Mouse (Mus musculus): ENCODE data around the gene Lsmem1. TPM values are rescaled to one million over a fixed set of nuclear protein-coding genes. Genes with fewer than 3 reads are reported as not detected.
A peak's percentile ranks its signal among the peaks of the same experiment; 100 is the strongest.

Lsmem1 gene
- polyA plus RNA-seq, 1 experiment from 2014 or later: 0.08 TPM

DNA sequence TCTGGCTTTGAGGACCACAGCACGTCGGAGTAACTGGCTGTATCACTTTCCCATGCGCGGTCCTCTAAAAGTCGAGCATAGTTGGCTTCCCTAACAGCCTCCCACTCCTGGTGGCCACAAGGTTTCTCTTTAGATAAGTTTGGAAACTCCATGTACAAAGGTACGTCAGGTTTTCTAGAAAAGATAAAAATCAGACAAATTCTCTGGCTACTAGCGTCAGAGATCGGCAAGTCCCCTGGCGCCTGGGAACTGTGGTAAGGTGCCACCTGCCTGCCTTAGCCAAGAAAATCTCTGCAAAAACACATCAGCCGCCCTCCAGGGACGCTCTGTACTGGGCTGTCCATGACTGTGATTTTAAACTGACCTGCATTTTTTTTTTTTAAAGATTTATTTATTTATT is 64.8 kb downstream of the Lsmem1 start:
- Histone ChIP-seq H3K4me2 (replicated peaks; ENCODE audit: low read depth, low read length) (peak overlapping the region; percentile 91; the same call in 1 of the 2 replicates), H3K4me1 (replicated peaks; ENCODE audit: control insufficient read depth, insufficient read depth, low read length) (peaks cover 3% of the 10 kb centered on the region; the same call in 1 of the 2 replicates), H3K9ac (ENCODE audit: low read depth, low read length) (no peak overlapping the region), H3K27ac (ENCODE audit: low read depth, low read length) (no peak overlapping the region), H3K36me3 (ENCODE audit: control insufficient read depth, insufficient read depth, low read length) (no peaks in the 10 kb centered on the region), H3K4me3 (ENCODE audit: low read depth, low read length) (peak overlapping the region; percentile 39; the same call in 1 of the 2 replicates), H3K27me3 (ENCODE audit: control insufficient read depth, insufficient read depth, low read length) (peaks cover 17% of the 10 kb centered on the region), H3K9me3 (ENCODE audit: control insufficient read depth, low read length) (no peaks in the 10 kb centered on the region)
- DNase-seq (ENCODE audit: low spot score) (no peak), ATAC-seq (ENCODE audit: low FRiP score) (no peak)
- 46% methylated on average over 11 of the region's 11 CpGs for WGBS

DNA sequence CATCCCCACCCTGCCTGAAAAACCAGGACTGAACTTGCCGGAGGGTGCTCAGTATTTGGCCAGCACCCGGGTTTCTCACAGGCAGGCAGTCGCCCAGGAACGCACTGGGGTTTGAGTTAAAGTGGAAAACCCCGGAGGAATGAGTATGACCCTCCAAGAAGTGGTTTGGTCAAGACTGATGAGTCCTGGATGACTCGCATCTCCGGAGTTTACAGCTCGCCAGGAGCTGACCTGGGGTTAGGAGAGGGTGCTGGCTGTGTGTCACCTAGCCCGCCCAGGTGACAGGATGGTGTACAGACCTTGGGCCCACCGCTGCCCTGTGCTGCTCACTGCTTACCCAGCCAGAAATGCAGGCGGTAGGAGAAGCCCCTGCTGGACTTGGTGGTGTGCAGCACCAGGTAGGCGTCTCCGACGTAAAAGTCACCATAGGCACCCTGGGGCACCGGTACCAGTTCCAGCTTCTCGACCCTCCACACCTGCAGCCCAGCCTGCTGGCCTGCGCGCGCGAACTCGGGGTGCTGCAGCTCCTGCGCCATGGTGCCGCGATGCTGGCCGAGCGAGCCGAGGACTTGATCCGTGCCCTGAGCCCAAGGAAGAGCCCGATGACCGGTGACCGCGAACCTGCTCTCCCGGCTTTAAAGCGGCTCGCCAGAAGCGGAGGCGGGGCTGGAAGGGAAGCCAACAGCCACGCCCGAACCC is 65.6 kb downstream of the Lsmem1 start, which contains the start of gene Scin:
Gene Scin (minus strand): TSS at position 656 of the 699 bp plus-strand sequence.
- Histone ChIP-seq H3K36me3 (ENCODE audit: control insufficient read depth, insufficient read depth, low read length) (no peaks in the 10 kb centered on the region), H3K4me2 (replicated peaks; ENCODE audit: low read depth, low read length) (peak within 1 kb of the TSS; percentile 91), H3K9ac (ENCODE audit: low read depth, low read length) (peak within 1 kb of the TSS; percentile 27; the same call in 1 of the 2 replicates), H3K27ac (ENCODE audit: low read depth, low read length) (no peak within 1 kb of the TSS), H3K27me3 (ENCODE audit: control insufficient read depth, insufficient read depth, low read length) (peaks cover 17% of the 10 kb centered on the region), H3K4me3 (ENCODE audit: low read depth, low read length) (peak within 1 kb of the TSS; percentile 39), H3K9me3 (ENCODE audit: control insufficient read depth, low read length) (no peaks in the 10 kb centered on the region), H3K4me1 (replicated peaks; ENCODE audit: control insufficient read depth, insufficient read depth, low read length) (peaks cover 3% of the 10 kb centered on the region; the same call in 1 of the 2 replicates)
- peak; percentile 57 for DNase-seq (ENCODE audit: low spot score)
- 2% methylated on average over 39 of the region's 39 CpGs for WGBS
- ATAC-seq (ENCODE audit: low FRiP score): peak; percentile 66

DNA sequence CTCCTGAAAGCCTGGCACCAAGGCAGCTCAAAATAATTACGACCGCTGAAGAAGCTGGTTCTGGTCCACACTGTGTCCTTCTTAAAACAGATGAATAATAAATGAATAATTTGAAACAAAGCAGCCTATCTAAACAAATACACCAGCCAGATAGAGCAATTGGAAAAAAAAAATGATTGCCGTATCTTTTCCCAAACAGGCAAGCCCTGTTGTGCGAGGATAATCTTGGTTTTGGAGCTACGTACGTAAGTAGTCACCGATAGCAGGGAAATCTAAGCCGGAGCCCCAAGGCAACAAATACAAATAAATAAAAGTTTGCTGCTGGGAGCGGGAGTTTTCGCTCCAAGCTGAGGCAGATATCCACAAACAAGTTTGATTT is 66.1 kb downstream of the Lsmem1 start:
- ATAC-seq (ENCODE audit: low FRiP score) (no peak), DNase-seq (ENCODE audit: low spot score) (no peak)
- WGBS: 25% methylated on average over 10 of the region's 10 CpGs
- H3K9me3 ChIP-seq (ENCODE audit: control insufficient read depth, low read length): no peaks in the 10 kb centered on the region
- peak overlapping the region; percentile 39 for H3K4me3 ChIP-seq (ENCODE audit: low read depth, low read length)
- peaks cover 3% of the 10 kb centered on the region; the same call in 1 of the 2 replicates for H3K4me1 ChIP-seq (replicated peaks; ENCODE audit: control insufficient read depth, insufficient read depth, low read length)
- H3K36me3 ChIP-seq (ENCODE audit: control insufficient read depth, insufficient read depth, low read length): no peaks in the 10 kb centered on the region
- H3K9ac ChIP-seq (ENCODE audit: low read depth, low read length): no peak overlapping the region
- peak overlapping the region; percentile 91 for H3K4me2 ChIP-seq (replicated peaks; ENCODE audit: low read depth, low read length)
- peaks cover 17% of the 10 kb centered on the region for H3K27me3 ChIP-seq (ENCODE audit: control insufficient read depth, insufficient read depth, low read length)
- H3K27ac ChIP-seq (ENCODE audit: low read depth, low read length): no peak overlapping the region

MicroRNAs within 50 kb of the gene (microRNA counts, 519-probe panel; counts per million panel counts)
- microRNA mmu-miR-1938: not detected

Other genes starting within 250 kb of the Lsmem1 start
- 80.7 and 88.1 TPM in 2 replicates for gene Arl4a, start 161.5 kb downstream of the Lsmem1 start, polyA plus RNA-seq (2014; fragmentation: Nextera tagmentation; extraction: Ambion mirVana)
- gene Scin, start 65.3 kb downstream of the Lsmem1 start, polyA plus RNA-seq (2014; fragmentation: Nextera tagmentation; extraction: Ambion mirVana): 0.54 and 0.57 TPM in 2 replicates
- 200 and 204 TPM in 2 replicates for gene Ifrd1, start 49.0 kb upstream of the Lsmem1 start, polyA plus RNA-seq (2014; fragmentation: Nextera tagmentation; extraction: Ambion mirVana)
- 42.3 and 46.2 TPM in 2 replicates for gene Zfp277, start 246.4 kb upstream of the Lsmem1 start, polyA plus RNA-seq (2014; fragmentation: Nextera tagmentation; extraction: Ambion mirVana)
- gene Dock4, start 246.5 kb upstream of the Lsmem1 start, polyA plus RNA-seq (2014; fragmentation: Nextera tagmentation; extraction: Ambion mirVana): 19.8 and 29.4 TPM in 2 replicates

All from hindbrain, embryonic 11.5 days (tissue).